Mouse (Mus musculus) olfactory bulb, adult 2 months (tissue): ENCODE data around the gene Atp23.

Source experiments
- CTCF ChIP-seq: fragments of 200-500 bp; IDR thresholded peaks from 2 replicates; pipeline ENCODE4 v1.5.1; 2012; ENCODE audit warnings: low read depth, mild to moderate bottlenecking, low read length, moderate library complexity; ENCODE audit not compliant: insufficient read depth
- POLR2A ChIP-seq: fragments of 200-500 bp; IDR thresholded peaks from 2 replicates; pipeline ENCODE4 v1.6.1; 2012; ENCODE audit warnings: mild to moderate bottlenecking, low read depth, low read length, moderate library complexity; ENCODE audit not compliant: insufficient read depth

DNA sequence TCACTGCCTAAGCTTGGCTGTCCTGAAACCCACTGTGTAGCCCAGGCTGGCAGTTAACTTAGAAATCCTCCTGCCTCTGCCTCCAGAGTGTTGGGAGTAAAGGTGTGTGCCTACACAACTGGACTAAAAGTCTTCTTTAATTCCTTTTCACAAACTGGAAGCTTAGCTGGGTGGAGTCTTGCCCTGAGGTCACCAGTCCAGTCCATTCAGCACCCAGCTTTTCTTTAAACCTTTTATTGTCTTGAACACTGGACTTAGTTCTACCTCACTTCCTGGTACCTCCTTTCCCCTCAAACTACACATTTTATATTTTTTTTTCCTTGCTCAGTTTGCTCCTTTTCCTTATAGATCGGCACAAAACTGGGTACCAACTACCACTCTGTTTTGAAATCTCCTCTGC is 10.3 kb upstream of the Atp23 start:
- no peak for TF ChIP-seq CTCF
- no peak for TF ChIP-seq POLR2A
